Mouse (Mus musculus): Measurements from ENCODE around the gene C530008M17Rik.
"Not testable (repeated sequence)": the region's sequence is repeated elsewhere in the genome, so short reads cannot be mapped to it uniquely, and the experiment has no call there.

Gene C530008M17Rik

DNA sequence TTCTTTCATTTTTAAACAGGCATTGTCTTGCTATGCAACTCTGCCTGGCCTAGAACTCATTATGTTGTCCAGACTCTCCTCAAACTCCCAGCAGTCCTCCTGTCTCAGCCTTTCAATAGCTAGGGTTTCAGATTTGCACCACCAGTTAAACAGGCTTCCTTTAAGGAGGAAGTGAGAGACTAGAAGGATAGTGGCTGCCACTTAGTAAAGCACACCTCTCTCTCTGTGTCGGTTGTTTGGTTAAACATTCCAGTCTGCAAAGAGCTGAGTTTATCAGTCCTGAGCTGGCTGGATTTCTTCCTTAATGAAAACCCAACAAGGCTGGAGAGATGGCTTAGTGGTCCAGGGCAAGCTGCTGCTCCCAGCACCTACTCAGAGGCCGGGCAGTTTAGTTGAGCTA lies 236.3 kb downstream of the C530008M17Rik start:
- DNase-seq (ENCODE audit: low spot score in 2 of 2), result no peak

DNA sequence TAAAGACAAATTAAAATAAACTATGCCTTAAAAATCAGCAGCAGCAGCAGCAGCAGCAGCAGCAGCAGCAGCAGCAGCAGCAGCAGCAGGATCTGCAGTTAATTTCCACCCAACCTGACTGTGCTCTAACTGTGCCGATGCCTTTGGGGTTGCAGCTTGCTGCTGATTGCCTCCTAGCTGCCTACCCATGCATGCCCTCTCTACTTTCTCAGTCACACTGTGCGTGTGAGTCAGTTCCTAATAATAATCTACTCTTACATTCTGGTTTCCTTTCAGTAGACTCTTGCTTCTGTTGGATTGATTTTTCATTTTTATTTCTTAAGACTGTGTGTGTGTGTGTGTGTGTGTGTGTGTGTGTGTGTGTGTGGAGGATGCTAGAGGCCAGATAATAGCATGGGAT lies 236.8 kb downstream of the C530008M17Rik start:
- DNase-seq (ENCODE audit: low spot score in 2 of 2), result no peak

DNA sequence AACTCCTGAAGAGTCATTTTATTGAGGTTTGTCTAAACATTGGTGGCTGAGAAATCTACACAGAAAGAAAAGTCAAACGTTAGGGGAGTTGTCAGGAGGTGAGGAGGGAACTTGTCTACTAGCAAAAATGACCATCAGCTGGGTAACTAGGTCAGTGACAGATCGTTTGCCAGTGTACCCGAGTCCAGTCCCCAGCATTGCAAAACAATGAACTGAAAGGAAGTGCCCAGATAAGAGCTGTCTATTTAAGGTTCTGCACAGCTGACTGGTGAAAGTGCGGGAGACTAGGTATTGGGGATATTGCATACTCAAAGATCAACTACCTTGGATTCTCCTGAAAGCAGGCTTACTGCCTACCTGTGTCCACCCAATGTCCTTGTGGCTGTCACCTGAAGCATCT lies 245.8 kb downstream of the C530008M17Rik start:
- DNase-seq (ENCODE audit: low spot score in 2 of 2), result no peak

DNA sequence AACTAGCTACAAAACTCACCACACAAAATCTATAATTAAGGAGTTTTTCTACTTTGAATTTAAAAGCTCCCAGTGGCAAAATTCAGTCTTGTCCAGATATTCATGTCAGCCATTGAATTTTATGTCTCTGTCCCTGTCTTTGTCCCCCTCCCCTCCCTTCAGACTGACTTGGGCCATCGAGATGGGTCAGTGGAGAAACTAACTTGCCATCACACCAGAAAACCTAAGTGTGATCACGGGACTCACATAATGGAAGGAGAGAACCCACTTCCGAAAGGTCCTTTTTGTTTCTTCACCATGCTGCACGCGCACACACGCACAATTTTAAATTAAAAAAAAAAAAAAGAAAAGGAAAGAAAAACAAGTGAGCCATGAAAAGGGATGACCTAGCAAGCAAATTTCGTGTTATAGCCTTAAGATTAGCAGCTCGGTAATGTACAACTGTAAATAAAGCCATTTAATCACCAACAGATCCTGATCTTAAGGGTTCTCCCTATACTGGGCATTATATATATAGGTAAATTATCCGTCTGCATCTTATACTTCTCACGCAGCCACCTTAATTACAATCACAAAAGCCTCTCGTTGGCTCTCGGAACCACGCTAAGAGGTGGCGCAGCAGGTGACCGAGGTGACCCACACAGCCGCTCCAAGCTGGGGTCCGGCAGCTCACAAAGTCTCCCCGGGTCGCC lies 248.5 kb downstream of the C530008M17Rik start:
- DNase-seq (ENCODE audit: low spot score in 2 of 2), result no peak

DNA sequence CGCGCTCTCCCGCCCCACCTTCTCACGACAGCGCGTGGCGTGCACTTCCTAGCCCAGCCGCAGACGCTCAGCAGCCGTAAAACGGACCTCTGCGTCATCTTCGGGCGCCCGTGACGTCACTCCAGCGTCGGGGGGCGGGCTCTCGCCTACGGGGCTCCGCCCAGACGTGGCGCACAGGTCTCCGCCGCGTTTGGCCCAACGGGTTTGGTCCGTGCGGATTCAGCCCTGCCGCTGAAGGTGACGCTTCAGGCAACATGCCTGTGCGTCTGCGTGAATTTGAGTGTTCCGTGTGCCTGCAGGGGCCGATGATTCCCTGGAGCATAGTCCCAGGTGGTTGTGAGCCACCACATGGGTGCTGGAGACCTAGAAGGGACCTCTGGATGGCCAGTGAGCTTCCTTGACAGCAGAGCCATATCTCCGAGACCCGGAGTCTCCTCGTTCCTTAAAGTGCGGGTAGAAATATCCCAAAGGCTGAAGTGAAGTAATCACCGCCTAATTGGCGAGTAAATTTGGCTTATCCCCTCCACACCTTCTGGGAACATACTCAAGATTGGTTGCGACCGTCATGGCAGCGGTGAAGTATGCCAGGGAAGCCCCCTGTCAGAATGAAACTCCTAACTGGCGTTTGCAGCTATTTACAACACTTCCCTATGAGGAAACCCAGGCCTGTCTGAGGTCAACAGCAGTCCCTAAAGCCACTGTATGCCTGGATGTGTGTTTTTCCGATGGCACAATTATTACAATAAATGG lies 249.3 kb downstream of the C530008M17Rik start, which contains the start of gene Aasdh:
TSS of gene Aasdh (minus strand) at position 110 of the 750 bp plus-strand sequence.
- peak; percentile 96 to 98 for DNase-seq (ENCODE audit: low spot score in 2 of 2)

DNA sequence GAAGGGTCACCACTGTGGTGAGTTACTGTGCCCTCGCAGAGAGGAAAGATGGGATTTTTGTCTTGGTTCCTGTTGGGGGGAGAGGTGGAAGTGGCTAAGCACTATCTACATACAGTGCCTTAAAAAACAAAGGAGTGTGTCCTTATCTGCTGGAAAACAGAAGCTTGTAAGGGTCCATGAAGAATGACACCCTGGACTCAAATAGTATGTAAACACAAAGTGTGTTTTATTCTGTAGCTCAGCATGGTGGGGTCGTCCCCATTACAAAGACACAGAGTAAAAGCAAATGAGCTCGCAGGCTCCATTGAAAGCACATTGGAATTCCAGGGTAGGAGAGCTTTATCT lies 249.8 kb downstream of the C530008M17Rik start:
- no peak for DNase-seq (ENCODE audit: low spot score in 2 of 2)

DNA sequence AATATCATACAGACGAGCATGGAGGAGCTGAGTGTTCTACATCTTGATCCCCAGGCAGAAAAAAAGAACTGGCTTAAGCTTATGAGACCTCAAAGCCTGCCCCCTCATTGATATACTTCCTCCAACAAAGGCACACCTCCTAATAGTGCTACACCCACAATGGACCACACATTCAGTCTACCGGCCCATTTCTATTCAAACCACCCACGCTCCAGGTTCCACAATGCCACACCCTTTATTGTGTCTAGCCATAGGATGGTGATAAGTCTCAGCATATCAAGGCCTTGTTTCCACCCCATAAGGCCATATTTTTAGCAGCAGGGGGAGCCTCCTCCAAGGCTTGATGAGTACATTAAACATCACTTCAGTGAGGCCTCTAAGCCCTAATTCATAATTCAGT lies 254.5 kb downstream of the C530008M17Rik start:
- DNase-seq (ENCODE audit: low spot score in 2 of 2), result no peak

DNA sequence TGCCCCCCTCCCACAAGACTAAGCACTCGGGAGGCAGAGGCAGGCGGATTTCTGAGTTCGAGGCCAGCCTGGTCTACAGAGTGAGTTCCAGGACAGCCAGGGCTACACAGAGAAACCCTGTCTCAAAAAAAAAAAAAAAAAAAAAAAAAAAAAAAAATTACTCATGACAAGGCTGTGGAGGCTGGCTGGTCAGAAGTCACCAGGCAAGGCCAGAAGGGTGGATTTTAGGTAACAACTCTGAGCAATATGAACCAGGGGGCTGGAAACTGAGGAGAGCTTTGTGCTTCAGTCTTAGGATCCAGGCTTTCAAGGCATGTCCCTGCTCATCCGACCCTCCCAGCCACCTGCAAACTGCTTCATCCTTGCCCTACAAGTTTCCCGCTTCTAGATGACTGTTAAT lies 256.2 kb downstream of the C530008M17Rik start:
- not testable (repeated sequence) for DNase-seq (ENCODE audit: low spot score in 2 of 2)

DNA sequence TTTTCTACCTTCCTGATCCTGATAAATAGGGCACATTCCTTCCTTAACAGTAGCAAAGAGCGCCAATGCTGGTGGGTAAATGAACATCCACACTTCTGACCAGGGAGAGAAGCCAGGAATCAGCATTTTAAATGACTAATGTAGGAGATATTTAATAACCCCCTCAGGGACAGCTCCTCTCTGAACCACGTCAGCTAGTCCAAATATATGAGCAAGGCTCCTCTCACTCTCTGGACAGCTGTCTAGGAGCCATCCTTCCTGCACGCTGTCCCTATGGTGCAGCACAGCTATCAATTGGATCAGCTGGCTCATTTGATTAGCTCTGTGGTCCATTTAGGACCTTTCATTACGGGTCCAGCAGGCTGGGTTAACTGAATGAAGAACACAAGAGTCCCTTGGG lies 266.5 kb downstream of the C530008M17Rik start:
- peak in 1 of 2 experiments; percentile 1 for DNase-seq (ENCODE audit: low spot score in 2 of 2)

Measured in right cerebral cortex, postnatal 10 days (tissue).